26 mouse cellular contexts compared by ENCODE assay signal in the genomic region with DNA sequence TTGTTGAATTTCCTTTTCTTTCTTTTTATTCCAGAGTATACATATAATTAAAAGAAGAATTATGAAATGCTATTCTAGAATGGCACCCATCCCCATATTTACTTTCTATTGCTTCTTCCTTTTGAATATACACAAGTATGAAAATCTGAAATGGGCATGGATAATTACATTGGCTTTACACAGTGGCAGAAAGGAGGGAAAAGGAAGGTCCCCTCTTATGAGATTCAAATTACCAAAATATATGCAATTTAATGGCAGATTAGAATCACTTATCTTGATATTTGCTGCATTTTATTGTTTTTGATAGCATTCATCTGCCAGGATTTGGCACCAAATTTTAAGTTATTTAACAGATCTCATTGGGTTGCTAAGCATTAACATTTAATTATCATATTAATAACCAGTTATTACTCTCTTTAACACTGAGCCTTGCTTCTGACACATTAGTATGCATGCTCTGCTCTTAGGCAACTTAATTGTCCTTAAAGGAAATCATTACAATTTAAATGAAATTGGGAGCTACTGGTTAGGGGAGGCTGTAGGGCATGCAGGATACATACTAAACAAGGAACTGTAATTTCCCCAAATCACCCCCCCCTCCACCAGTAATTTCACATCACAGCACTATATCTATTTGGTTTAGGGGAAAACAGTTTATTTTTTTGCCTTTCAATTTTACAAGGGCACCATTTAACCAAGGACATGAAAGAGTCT.
DNase-seq lines count a peak whose midpoint lies in the region; ATAC-seq lines count a peak whose summit lies in the region.
"Had no signal": no experiment of that assay in that cellular context is flagged by ENCODE, and none has a peak within 500 bp of the region (broad histone marks: within the 10 kb centered on the region; RNA-seq: fewer than 3 reads in every experiment).

No protein-coding gene starts in this region.

- no peaks in the 10 kb centered on the region for H3K4me1 ChIP-seq in forebrain, embryonic 11.5 days (replicated peaks; ENCODE audit: control insufficient read depth, insufficient read depth, low read length)
- no peaks in the 10 kb centered on the region for H3K4me1 ChIP-seq in forebrain, embryonic 10.5 days
- no peaks in the 10 kb centered on the region for H3K4me1 ChIP-seq in neural tube, embryonic 11.5 days (ENCODE audit: control insufficient read depth, insufficient read depth, low read length)
- no peaks in the 10 kb centered on the region for H3K4me1 ChIP-seq in midbrain, embryonic 15.5 days
- H3K4me1 ChIP-seq: embryonic facial prominence, embryonic 12.5 days; limb, embryonic 12.5 days; stomach, embryonic 15.5 days had no signal

- DNase-seq in forebrain, embryonic 11.5 days (ENCODE audit: low spot score), result no peak
- no peak for DNase-seq in forebrain, embryonic 10.5 days (ENCODE audit: extremely low spot score, low spot score)
- DNase-seq in neural tube, embryonic 11.5 days (ENCODE audit: low spot score), result no peak
- DNase-seq in neural tube, embryonic 10.5 days (ENCODE audit: extremely low spot score, low spot score), result no peak
- no peak for DNase-seq in heart, adult 9 months (ENCODE audit: low spot score in 2 of 2)
- DNase-seq in cerebellum, postnatal 4 days (ENCODE audit: low spot score in 2 of 2), result no peak
- DNase-seq in urinary bladder, postnatal 10 days (ENCODE audit: low spot score), result no peak
- DNase-seq: adrenal gland, adult 8-10 months; cerebellum, adult 11-12 months; cerebellum, postnatal 14 days; gastrocnemius, postnatal 36 days; heart, adult 2 months; kidney, adult 8-10 months; kidney, postnatal 14 days; liver, postnatal 0 days; right cerebral cortex, adult 18-20 months; right cerebral cortex, postnatal 4 days; thymus, adult 18-20 months; thymus, postnatal 4 days had no signal

- no peaks in the 10 kb centered on the region for H3K9me3 ChIP-seq in forebrain, embryonic 11.5 days (ENCODE audit: control insufficient read depth, low read length)
- H3K9me3 ChIP-seq in forebrain, embryonic 10.5 days, result no peaks in the 10 kb centered on the region
- no peaks in the 10 kb centered on the region for H3K9me3 ChIP-seq in neural tube, embryonic 11.5 days (ENCODE audit: control insufficient read depth, low read length)
- H3K9me3 ChIP-seq in midbrain, embryonic 15.5 days, result no peaks in the 10 kb centered on the region
- H3K9me3 ChIP-seq: embryonic facial prominence, embryonic 12.5 days; limb, embryonic 12.5 days; stomach, embryonic 15.5 days had no signal

- no peak overlapping the region for H3K4me3 ChIP-seq in forebrain, embryonic 11.5 days (ENCODE audit: low read depth, low read length)
- H3K4me3 ChIP-seq in forebrain, embryonic 10.5 days, result no peak overlapping the region
- no peak overlapping the region for H3K4me3 ChIP-seq in neural tube, embryonic 11.5 days (ENCODE audit: low read depth, low read length)
- no peak overlapping the region for H3K4me3 ChIP-seq in midbrain, embryonic 15.5 days
- H3K4me3 ChIP-seq: embryonic facial prominence, embryonic 12.5 days; heart, adult 2 months; limb, embryonic 12.5 days; stomach, embryonic 15.5 days had no signal

- H3K27ac ChIP-seq in forebrain, embryonic 11.5 days (ENCODE audit: low read depth, low read length), result no peak overlapping the region
- H3K27ac ChIP-seq in forebrain, embryonic 10.5 days, result no peak overlapping the region
- no peak overlapping the region for H3K27ac ChIP-seq in neural tube, embryonic 11.5 days (ENCODE audit: low read depth, low read length)
- H3K27ac ChIP-seq in midbrain, embryonic 15.5 days, result no peak overlapping the region
- H3K27ac ChIP-seq: embryonic facial prominence, embryonic 12.5 days; heart, adult 2 months; limb, embryonic 12.5 days; stomach, embryonic 15.5 days had no signal

- H3K27me3 ChIP-seq in forebrain, embryonic 11.5 days (ENCODE audit: control insufficient read depth, insufficient read depth, low read length), result no peaks in the 10 kb centered on the region
- H3K27me3 ChIP-seq in forebrain, embryonic 10.5 days (ENCODE audit: poor library complexity, severe bottlenecking), result no peaks in the 10 kb centered on the region
- H3K27me3 ChIP-seq in neural tube, embryonic 11.5 days (ENCODE audit: control insufficient read depth, insufficient read depth, low read length), result no peaks in the 10 kb centered on the region
- no peaks in the 10 kb centered on the region for H3K27me3 ChIP-seq in midbrain, embryonic 15.5 days (replicated peaks)
- H3K27me3 ChIP-seq: embryonic facial prominence, embryonic 12.5 days; limb, embryonic 12.5 days; stomach, embryonic 15.5 days had no signal

- ATAC-seq in forebrain, embryonic 11.5 days (replicated peaks; ENCODE audit: low FRiP score), result 0 out of 2 replicates have a peak, but pooled peaks have one; percentile 30
- ATAC-seq in neural tube, embryonic 11.5 days (ENCODE audit: insufficient read depth, low FRiP score, low TSS enrichment), result peak; percentile 70
- peak; percentile 62; the same call in 1 of the 2 replicates for ATAC-seq in midbrain, embryonic 15.5 days (replicated peaks)
- ATAC-seq: activated CD4-positive, CD25-positive, alpha-beta regulatory T cell, adult 4 months; liver, postnatal 0 days; lung, postnatal 0 days had no signal

- no peak overlapping the region for H3K4me2 ChIP-seq in forebrain, embryonic 11.5 days (ENCODE audit: low read depth, low read length, severe bottlenecking)
- no peak overlapping the region for H3K4me2 ChIP-seq in neural tube, embryonic 11.5 days (ENCODE audit: low read depth)
- H3K4me2 ChIP-seq in midbrain, embryonic 15.5 days, result no peak overlapping the region
- H3K4me2 ChIP-seq: embryonic facial prominence, embryonic 12.5 days; limb, embryonic 12.5 days; liver, embryonic 11.5 days; stomach, embryonic 15.5 days had no signal

- H3K9ac ChIP-seq in forebrain, embryonic 11.5 days (ENCODE audit: low read length), result no peak overlapping the region
- no peak overlapping the region for H3K9ac ChIP-seq in neural tube, embryonic 11.5 days (ENCODE audit: low read length)
- H3K9ac ChIP-seq in midbrain, embryonic 15.5 days, result no peak overlapping the region
- H3K9ac ChIP-seq: embryonic facial prominence, embryonic 12.5 days; limb, embryonic 12.5 days; liver, postnatal 0 days; stomach, embryonic 15.5 days had no signal

- no peaks in the 10 kb centered on the region for H3K36me3 ChIP-seq in forebrain, embryonic 11.5 days (ENCODE audit: control insufficient read depth, insufficient read depth, low read length)
- H3K36me3 ChIP-seq in forebrain, embryonic 10.5 days (replicated peaks), result no peaks in the 10 kb centered on the region
- H3K36me3 ChIP-seq in neural tube, embryonic 11.5 days (ENCODE audit: control insufficient read depth, insufficient read depth, low read length), result no peaks in the 10 kb centered on the region
- no peaks in the 10 kb centered on the region for H3K36me3 ChIP-seq in midbrain, embryonic 15.5 days (replicated peaks)
- H3K36me3 ChIP-seq: embryonic facial prominence, embryonic 12.5 days; limb, embryonic 12.5 days; stomach, embryonic 15.5 days had no signal
